Mouse (Mus musculus): ENCODE data around the gene Gm49425. TPM values are rescaled to one million over a fixed set of nuclear protein-coding genes. Genes with fewer than 3 reads are reported as not detected.

Gene Gm49425
- not detected in 2 replicates for polyA plus RNA-seq (2012; rRNA removed)

DNA sequence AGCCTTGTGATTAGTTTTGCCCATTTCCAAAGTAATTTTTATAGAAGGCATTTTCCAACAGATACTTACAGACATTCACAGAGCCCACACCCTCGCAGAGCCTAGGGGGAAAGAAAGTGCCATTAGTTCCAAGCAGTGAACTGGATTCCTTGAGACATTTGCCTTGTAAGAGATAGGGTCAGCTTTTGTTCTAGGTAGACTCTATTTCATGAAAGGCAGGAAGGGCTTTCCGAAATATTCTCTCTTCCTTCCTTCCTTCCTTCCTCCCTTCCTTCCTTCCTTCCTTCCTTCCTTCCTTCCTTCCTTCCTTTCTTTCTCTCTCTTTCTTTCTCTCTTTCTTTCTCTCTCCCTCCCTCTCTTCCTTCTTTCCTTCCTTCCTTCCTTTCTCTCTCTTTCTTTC, at the start of gene Gm49425:
Gene Gm49425 (minus strand): TSS at position 101 of the 400 bp plus-strand sequence.

DNA sequence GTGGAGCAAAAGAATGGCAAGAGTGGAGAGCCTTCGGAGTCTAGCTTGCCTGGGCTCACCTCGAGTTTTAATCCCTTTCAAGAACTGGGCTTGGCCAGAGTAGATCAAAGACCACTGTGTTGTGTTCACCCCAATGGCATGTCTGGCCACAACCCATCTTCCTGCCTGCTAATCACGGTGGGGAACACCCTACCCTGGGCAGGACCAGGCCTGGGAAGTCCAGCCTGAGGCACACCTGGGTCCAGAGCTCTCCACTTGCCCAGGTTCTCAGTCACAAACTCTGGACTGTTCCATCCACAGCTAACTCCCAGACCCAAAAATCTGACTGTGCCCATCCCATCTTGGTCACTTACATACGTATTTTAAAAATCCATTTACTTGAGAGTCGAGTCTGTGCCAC, 45.8 kb upstream of the Gm49425 start, which contains the start of gene Krt90:
Gene Krt90 (minus strand): TSS at position 101 of the 400 bp plus-strand sequence.

GRCm38 (mm10) chr15:101550567-101550966, 33.5 kb upstream of the Gm49425 start, which contains the start of gene Krt82:
TSS of gene Krt82 (minus strand) at chr15:101550667.

GRCm38 (mm10) chr15:101532720-101533119, 15.7 kb upstream of the Gm49425 start, which contains the start of gene Krt84:
TSS of gene Krt84 (minus strand) at chr15:101532820.

GRCm38 (mm10) chr15:101491431-101491830, 25.6 kb downstream of the Gm49425 start, which contains the start of gene Krt83:
TSS of gene Krt83 (minus strand) at chr15:101491512.

GRCm38 (mm10) chr15:101472952-101473528, 44.0 kb downstream of the Gm49425 start, which contains the start of gene Krt86:
TSS of gene Krt86 (plus strand) at chr15:101473478.

Other genes with a start within 250 kb of the Gm49425 start
- 51.6 and 56.7 TPM in 2 replicates for gene Atg101, start 233.0 kb downstream of the Gm49425 start, polyA plus RNA-seq (2012; rRNA removed)
- 0.28 and 1.3 TPM in 2 replicates for gene 6030408B16Rik, start 224.0 kb downstream of the Gm49425 start, polyA plus RNA-seq (2012; rRNA removed)
- 0.17 and 0.30 TPM in 2 replicates for gene Krt80, start 147.1 kb downstream of the Gm49425 start, polyA plus RNA-seq (2012; rRNA removed)
- 6.8 and 9.1 TPM in 2 replicates for gene Krt7, start 106.2 kb downstream of the Gm49425 start, polyA plus RNA-seq (2012; rRNA removed)
- 0.06 and 0.27 TPM in 2 replicates for gene Krt87, start 78.5 kb downstream of the Gm49425 start, polyA plus RNA-seq (2012; rRNA removed)
- not detected in 2 replicates for gene Krt88, start 69.5 kb downstream of the Gm49425 start, polyA plus RNA-seq (2012; rRNA removed)
- not detected in 2 replicates for gene Krt81, start 53.5 kb downstream of the Gm49425 start, polyA plus RNA-seq (2012; rRNA removed)
- not detected in 2 replicates for gene Krt86, start 43.8 kb downstream of the Gm49425 start, polyA plus RNA-seq (2012; rRNA removed)
- not detected in 2 replicates for gene Krt83, start 25.7 kb downstream of the Gm49425 start, polyA plus RNA-seq (2012; rRNA removed)
- gene Krt84, start 15.6 kb upstream of the Gm49425 start, polyA plus RNA-seq (2012; rRNA removed): not detected in 2 replicates
- not detected in 2 replicates for gene Krt82, start 33.4 kb upstream of the Gm49425 start, polyA plus RNA-seq (2012; rRNA removed)
- 0.23 and 0.34 TPM in 2 replicates for gene Krt90, start 45.7 kb upstream of the Gm49425 start, polyA plus RNA-seq (2012; rRNA removed)
- gene Krt75, start 56.6 kb upstream of the Gm49425 start, polyA plus RNA-seq (2012; rRNA removed): 0.07 TPM in 1 of 2 replicates, not detected in the other
- not detected in 2 replicates for gene Gm5414, start 110.9 kb upstream of the Gm49425 start, polyA plus RNA-seq (2012; rRNA removed)
- not detected in 2 replicates for gene Gm5478, start 130.1 kb upstream of the Gm49425 start, polyA plus RNA-seq (2012; rRNA removed)
- not detected in 2 replicates for gene Krt6b, start 163.0 kb upstream of the Gm49425 start, polyA plus RNA-seq (2012; rRNA removed)
- gene Krt6a, start 177.0 kb upstream of the Gm49425 start, polyA plus RNA-seq (2012; rRNA removed): 0.04 and 0.05 TPM in 2 replicates
- gene Krt5, start 195.6 kb upstream of the Gm49425 start, polyA plus RNA-seq (2012; rRNA removed): 3.2 and 10.1 TPM in 2 replicates
- gene Krt71, start 225.8 kb upstream of the Gm49425 start, polyA plus RNA-seq (2012; rRNA removed): not detected in 2 replicates